Comparison of ENCODE assay signal across 13 mouse cellular contexts in genomic region chr14:120352136-120352843, GRCm38 (mm10).
DNase-seq lines count a peak whose midpoint lies in the region; ATAC-seq lines count a peak whose summit lies in the region.
"Had no signal": no experiment of that assay in that cellular context is flagged by ENCODE, and none has a peak within 500 bp of the region (broad histone marks: within the 10 kb centered on the region; RNA-seq: fewer than 3 reads in every experiment).

No protein-coding gene starts in this region.

- no peak overlapping the region for H3K4me3 ChIP-seq in kidney, embryonic 15.5 days (replicated peaks)
- no peak overlapping the region for H3K4me3 ChIP-seq in liver, embryonic 12.5 days
- H3K4me3 ChIP-seq: midbrain, embryonic 12.5 days; neural tube, embryonic 13.5 days had no signal

- H3K4me1 ChIP-seq in kidney, embryonic 15.5 days, result peaks cover 51% of the 10 kb centered on the region
- H3K4me1 ChIP-seq in liver, embryonic 12.5 days, result peaks cover 47% of the 10 kb centered on the region

- 0 out of 2 replicates have a peak overlapping the region, but pooled peaks have one; percentile 3 for H3K4me2 ChIP-seq in kidney, embryonic 15.5 days
- peak overlapping the region; percentile 37 for H3K4me2 ChIP-seq in liver, embryonic 12.5 days
- H3K4me2 ChIP-seq: midbrain, embryonic 12.5 days; neural tube, embryonic 13.5 days had no signal

- no peak overlapping the region for H3K9ac ChIP-seq in kidney, embryonic 15.5 days
- H3K9ac ChIP-seq in liver, embryonic 12.5 days, result no peak overlapping the region
- H3K9ac ChIP-seq: midbrain, embryonic 12.5 days; neural tube, embryonic 13.5 days had no signal

- peaks cover 18% of the 10 kb centered on the region; the same call in 1 of the 2 replicates for H3K36me3 ChIP-seq in kidney, embryonic 15.5 days
- no peaks in the 10 kb centered on the region; the same call in 1 of the 2 replicates for H3K36me3 ChIP-seq in liver, embryonic 12.5 days
- H3K36me3 ChIP-seq: midbrain, embryonic 12.5 days had no signal

- H3K27me3 ChIP-seq in kidney, embryonic 15.5 days, result no peaks in the 10 kb centered on the region
- no peaks in the 10 kb centered on the region for H3K27me3 ChIP-seq in liver, embryonic 12.5 days (replicated peaks)
- H3K27me3 ChIP-seq: neural tube, embryonic 13.5 days had no signal

- no peaks in the 10 kb centered on the region for H3K9me3 ChIP-seq in kidney, embryonic 15.5 days (replicated peaks)
- H3K9me3 ChIP-seq in liver, embryonic 12.5 days (replicated peaks), result no peaks in the 10 kb centered on the region
- H3K9me3 ChIP-seq: midbrain, embryonic 12.5 days; neural tube, embryonic 13.5 days had no signal

- WGBS in kidney, embryonic 15.5 days, result 49% methylated on average over 14 of the region's 14 CpGs
- WGBS in liver, embryonic 12.5 days (ENCODE audit: insufficient replicate concordance), result 26% methylated on average over 14 of the region's 14 CpGs

- no peak for ATAC-seq in kidney, embryonic 15.5 days (replicated peaks; ENCODE audit: low FRiP score)
- ATAC-seq in CD4-positive, CD25-positive, alpha-beta regulatory T cell, adult 4 months, result peak; percentile 19
- no peak for ATAC-seq in liver, embryonic 12.5 days
- ATAC-seq: forebrain, embryonic 16.5 days had no signal

- DNase-seq in kidney, adult 9 months, result no peak
- peak; percentile 21 for DNase-seq in CD4-positive, CD25-positive, alpha-beta regulatory T cell, adult 2 months (ENCODE audit: low read depth, low spot score)
- DNase-seq in right cerebral cortex, adult 18-20 months, result no peak
- DNase-seq in thymus, postnatal 10 days (ENCODE audit: low spot score in 2 of 2), result no peak
- DNase-seq: embryo, embryonic 11 days; right cerebral cortex, postnatal 25 days; thymus, adult 2 months had no signal

- peak overlapping the region; percentile 67 for H3K27ac ChIP-seq in kidney, embryonic 15.5 days
- H3K27ac ChIP-seq in liver, embryonic 12.5 days, result 0 out of 2 replicates have a peak overlapping the region, but pooled peaks have one; percentile 20
- H3K27ac ChIP-seq: midbrain, embryonic 12.5 days; neural tube, embryonic 13.5 days had no signal
